Mouse (Mus musculus) ES-E14 (cell line): ENCODE measurements around the gene Fiz1. TPM values are rescaled to one million over a fixed set of nuclear protein-coding genes. Genes with fewer than 3 reads are reported as not detected.

Experiments used
- DNase-seq: peaks from one replicate; pipeline ENCODE4 v3.0.0-alpha.2; 2013; ENCODE audit warnings: low read depth, low spot score
- H3K27ac ChIP-seq: 2 replicates; pipeline ENCODE4 v1.5.1; 2012; ENCODE audit warnings: low read depth, mild to moderate bottlenecking, low read length, moderate library complexity, mixed read lengths; ENCODE audit not compliant: poor library complexity, insufficient read depth, severe bottlenecking
- H3K36me3 ChIP-seq: 2 replicates; pipeline ENCODE4 v1.6.1; 2012; ENCODE audit warnings: mild to moderate bottlenecking, low read length, moderate library complexity, mixed read lengths; ENCODE audit not compliant: control insufficient read depth, poor library complexity, insufficient read depth, severe bottlenecking
- H3K4me1 ChIP-seq, 2 experiments: fragments of 150-350 bp in 1 of 2; sonication (generic) in 1 of 2; 2 replicates each; pipeline ENCODE4 v1.6.1; 2012; ENCODE audit warnings: low read length in 2 of 2, mild to moderate bottlenecking in 1 of 2, mixed read lengths in 1 of 2; ENCODE audit not compliant: control insufficient read depth in 2 of 2, insufficient read depth in 2 of 2, poor library complexity in 1 of 2
- H3K4me3 ChIP-seq, 2 experiments: fragments of 150-350 bp in 1 of 2; sonication (generic) in 1 of 2; 2 replicates each; pipeline ENCODE4 v1.5.1; 2012; ENCODE audit warnings: low read length in 2 of 2, low read depth in 1 of 2, mild to moderate bottlenecking in 1 of 2, mixed read lengths in 1 of 2; ENCODE audit not compliant: insufficient read depth in 1 of 2, poor library complexity in 1 of 2, severe bottlenecking in 1 of 2
- H3K9ac ChIP-seq: 2 replicates; pipeline ENCODE4 v1.6.1; 2012; ENCODE audit warnings: low read depth, mild to moderate bottlenecking, low read length, mixed read lengths; ENCODE audit not compliant: poor library complexity, insufficient read depth, severe bottlenecking
- H3K9me3 ChIP-seq: fragments of 150-350 bp; sonication (generic); 2 replicates; pipeline ENCODE4 v1.6.1; 2012; ENCODE audit warnings: low read depth, mild to moderate bottlenecking, low read length; ENCODE audit not compliant: control insufficient read depth, insufficient read depth
- CHD2 ChIP-seq: IDR thresholded peaks from 2 replicates; pipeline ENCODE4 v1.6.1; 2014; ENCODE audit warnings: mild to moderate bottlenecking, low read depth, low read length, inconsistent platforms
- HCFC1 ChIP-seq: IDR thresholded peaks from 2 replicates; pipeline ENCODE4 v1.6.1; 2012; ENCODE audit warnings: low read length, inconsistent platforms, borderline replicate concordance; ENCODE audit not compliant: insufficient read depth
- MAFK ChIP-seq: IDR thresholded peaks from 2 replicates; pipeline ENCODE4 v1.6.1; 2014; ENCODE audit warnings: mild to moderate bottlenecking, low read depth, low read length, inconsistent platforms; ENCODE audit not compliant: insufficient read depth
- ZC3H11A ChIP-seq: IDR thresholded peaks from 2 replicates; pipeline ENCODE4 v1.6.1; 2012; ENCODE audit warnings: low read depth, mild to moderate bottlenecking, inconsistent platforms, low read length, borderline replicate concordance
- ZNF384 ChIP-seq: IDR thresholded peaks from 2 replicates; pipeline ENCODE4 v1.6.1; 2012; ENCODE audit warnings: low read depth, low read length, inconsistent platforms
- in situ Hi-C, 2 experiments: fragments of 600-800 bp; cut with MboI; formaldehyde crosslinking; loops; one replicate each; pipeline ENCODE4 v1.15.1; 2025; ENCODE audit warnings: low sequenced_read_pairs in 2 of 2, inconsistent platforms in 1 of 2; ENCODE audit not compliant: unreplicated experiment in 2 of 2
- total RNA-seq: library from RNA; depleted of rRNA; stranded (reverse); fragments of 300-350 nt; gene quantifications from 2 replicates; pipeline ENCODE4 v1.2.3, GENCODE M21; 2012; rRNA removed

Gene Fiz1
- total RNA-seq, 1 experiment, result 47.4 TPM

GRCm38 (mm10) chr7:4964272-4964671 lies 50.2 kb downstream of the Fiz1 start, which contains the start of gene Sbk2:
Sbk2 (minus strand) TSS chr7:4964406.
- peak; percentile 77 for DNase-seq
- Histone ChIP-seq H3K9ac (no peak within 1 kb of the TSS), H3K9me3 (no peaks in the 10 kb centered on the region), H3K36me3 (no peaks in the 10 kb centered on the region), H3K27ac (no peak within 1 kb of the TSS), H3K4me3 (no peak within 1 kb of the TSS), H3K4me1 (peaks cover 0 to 6% of the 10 kb centered on the region in 2 experiments; a peak in 1 of 4 replicates)
- TF ChIP-seq ZNF384, result no peak
- TF ChIP-seq ZC3H11A, result no peak
- TF ChIP-seq HCFC1, result no peak
- TF ChIP-seq MAFK, result no peak
- TF ChIP-seq CHD2, result no peak
- in situ Hi-C loops, result no loop called here

- peaks cover 0 to 6% of the 10 kb centered on the region in 2 experiments; a peak in 1 of 4 replicates for H3K4me1 ChIP-seq
- no peak for DNase-seq
- no peak overlapping the region for H3K27ac ChIP-seq
- H3K4me3 ChIP-seq, result no peak overlapping the region
- H3K9me3 ChIP-seq, result no peaks in the 10 kb centered on the region
- in situ Hi-C loops, result no loop called here
- no peaks in the 10 kb centered on the region for H3K36me3 ChIP-seq
- TF ChIP-seq HCFC1 (no peak), CHD2 (no peak), ZC3H11A (no peak), ZNF384 (no peak), MAFK (no peak)
- H3K9ac ChIP-seq, result no peak overlapping the region
These were observed 51.0 kb downstream of the Fiz1 start for GRCm38 (mm10) chr7:4963527-4963926.

- no peak for DNase-seq
- H3K9me3 ChIP-seq, result no peaks in the 10 kb centered on the region
- H3K9ac ChIP-seq, result no peak overlapping the region
- in situ Hi-C loops, result no loop called here
- no peaks in the 10 kb centered on the region for H3K4me1 ChIP-seq
- no peak overlapping the region for H3K27ac ChIP-seq
- no peak overlapping the region for H3K4me3 ChIP-seq
- TF ChIP-seq HCFC1 (no peak), MAFK (no peak), ZC3H11A (no peak), ZNF384 (no peak), CHD2 (no peak)
- no peaks in the 10 kb centered on the region for H3K36me3 ChIP-seq
These were observed 57.1 kb downstream of the Fiz1 start for GRCm38 (mm10) chr7:4957361-4957760.

Other genes with a start within 250 kb of the Fiz1 start
- 0.11 TPM in 1 of 2 replicates, not detected in the other for gene Fam71e2, start 243.4 kb downstream of the Fiz1 start, total RNA-seq
- gene Il11, start 231.8 kb downstream of the Fiz1 start, total RNA-seq, result 1.2 and 2.1 TPM in 2 replicates
- not detected in 2 replicates for gene Tmem190, start 231.8 kb downstream of the Fiz1 start, total RNA-seq
- 13.0 and 27.7 TPM in 2 replicates for gene Tmem238, start 225.0 kb downstream of the Fiz1 start, total RNA-seq
- 1,352 and 1,377 TPM in 2 replicates for gene Rpl28, start 221.8 kb downstream of the Fiz1 start, total RNA-seq
- gene Ube2s, start 202.1 kb downstream of the Fiz1 start, total RNA-seq, result 461 and 499 TPM in 2 replicates
- gene Shisa7, start 170.0 kb downstream of the Fiz1 start, total RNA-seq, result 6.9 and 8.4 TPM in 2 replicates
- gene Isoc2b, start 144.4 kb downstream of the Fiz1 start, total RNA-seq, result 3.5 and 3.7 TPM in 2 replicates
- gene Isoc2a, start 137.5 kb downstream of the Fiz1 start, total RNA-seq, result 13.0 and 16.1 TPM in 2 replicates
- 1.6 and 2.2 TPM in 2 replicates for gene Gm36210, start 108.2 kb downstream of the Fiz1 start, total RNA-seq
- gene Zfp628, start 99.5 kb downstream of the Fiz1 start, total RNA-seq, result 4.0 and 4.3 TPM in 2 replicates
- gene Nat14, start 92.7 kb downstream of the Fiz1 start, total RNA-seq, result 1.2 and 1.7 TPM in 2 replicates
- 0.94 and 1.3 TPM in 2 replicates for gene Ssc5d, start 88.9 kb downstream of the Fiz1 start, total RNA-seq
- 0.22 and 0.95 TPM in 2 replicates for gene Sbk2, start 50.3 kb downstream of the Fiz1 start, total RNA-seq
- gene Sbk3, start 43.5 kb downstream of the Fiz1 start, total RNA-seq, result not detected in 2 replicates
- gene Zfp579, start 18.5 kb downstream of the Fiz1 start, total RNA-seq, result 2.9 and 3.4 TPM in 2 replicates
- 2.6 and 3.9 TPM in 2 replicates for gene Zfp524, start 282 bp downstream of the Fiz1 start, total RNA-seq
- not detected in 2 replicates for gene Gm44973, start 799 bp upstream of the Fiz1 start, total RNA-seq
- gene Zfp865, start 5.7 kb upstream of the Fiz1 start, total RNA-seq, result 12.9 and 18.4 TPM in 2 replicates
- 7.5 and 11.2 TPM in 2 replicates for gene Ccdc106, start 5.9 kb upstream of the Fiz1 start, total RNA-seq
- gene 4632433K11Rik, start 19.4 kb upstream of the Fiz1 start, total RNA-seq, result not detected in 2 replicates
- 0.58 and 0.71 TPM in 2 replicates for gene Zfp784, start 23.7 kb upstream of the Fiz1 start, total RNA-seq
- 2.6 and 3.3 TPM in 2 replicates for gene Zfp580, start 36.8 kb upstream of the Fiz1 start, total RNA-seq
- 222 and 262 TPM in 2 replicates for gene U2af2, start 47.4 kb upstream of the Fiz1 start, total RNA-seq
- 51.8 and 59.1 TPM in 2 replicates for gene Epn1, start 65.5 kb upstream of the Fiz1 start, total RNA-seq
- gene Rfpl4, start 102.3 kb upstream of the Fiz1 start, total RNA-seq, result not detected in 2 replicates
- gene Rasl2-9, start 111.3 kb upstream of the Fiz1 start, total RNA-seq, result 0.27 and 0.32 TPM in 2 replicates
- gene Vmn1r55, start 135.0 kb upstream of the Fiz1 start, total RNA-seq, result not detected in 2 replicates
- gene Vmn1r56, start 182.1 kb upstream of the Fiz1 start, total RNA-seq, result not detected in 2 replicates
- 0.11 and 0.13 TPM in 2 replicates for gene Vmn1r57, start 203.8 kb upstream of the Fiz1 start, total RNA-seq